Mouse (Mus musculus) lung, adult 2 months (tissue): ENCODE measurements around the gene Gprc5d. TPM values are rescaled to one million over a fixed set of nuclear protein-coding genes. Genes with fewer than 3 reads are reported as not detected.

Source experiments
- DNase-seq: peaks from one replicate; pipeline ENCODE4 v3.0.0; 2022
- H3K4me1 ChIP-seq: fragments of 200-500 bp; 2 replicates; pipeline ENCODE4 v1.6.1; 2011; ENCODE audit warnings: low read length; ENCODE audit not compliant: control insufficient read depth, insufficient read depth
- H3K4me3 ChIP-seq: fragments of 200-500 bp; replicated peaks from 2 replicates; pipeline ENCODE3; 2011; ENCODE audit warnings: low read depth, mild to moderate bottlenecking, control low read depth, low read length; ENCODE audit errors: extremely low read depth
- CTCF ChIP-seq: fragments of 200-500 bp; IDR thresholded peaks from 2 replicates; pipeline ENCODE4 v1.5.1; 2011; ENCODE audit warnings: mild to moderate bottlenecking, low read length, control low read depth; ENCODE audit not compliant: insufficient read depth
- POLR2A ChIP-seq: fragments of 200-500 bp; IDR thresholded peaks from 2 replicates; pipeline ENCODE4 v1.6.1; 2011; ENCODE audit warnings: low read depth, mild to moderate bottlenecking, control low read depth, low read length, borderline replicate concordance; ENCODE audit errors: extremely low read depth
- WGBS: fragments of 180-500 bp; shearing (Covaris S2); methylation state at CpG from one replicate; pipeline ENCODE4 v1.1.7; 2018; 5-methylcytosine and 5-hydroxymethylcytosine counted together
- polyA plus RNA-seq: library from polyadenylated mRNA; depleted of rRNA; stranded (reverse); fragments of >200 nt; gene quantifications from 2 replicates; pipeline ENCODE4 v1.2.3, GENCODE M21; 2012

Gprc5d gene
- polyA plus RNA-seq, 1 experiment: 0.17 TPM

DNA sequence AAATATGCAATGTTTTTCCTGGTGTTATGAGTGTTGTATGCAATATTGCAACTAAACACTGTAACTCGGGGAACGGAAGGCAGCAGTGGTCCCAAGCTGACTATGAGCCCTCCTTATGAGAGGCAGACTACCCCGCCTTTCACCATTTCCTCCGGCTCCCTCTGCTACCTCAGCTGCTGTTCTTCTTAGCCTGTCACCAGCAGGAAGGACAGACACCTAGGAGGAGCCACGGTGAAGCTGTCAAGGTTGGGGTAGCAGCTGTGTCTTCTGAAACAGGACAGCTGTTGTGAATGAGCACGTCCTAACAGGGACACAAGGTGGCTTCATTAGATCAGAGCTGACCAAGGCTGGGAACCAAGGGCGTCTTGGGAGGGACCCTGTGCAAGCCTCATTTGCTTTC, 20.1 kb upstream of the Gprc5d start:
- no peak overlapping the region for H3K4me3 ChIP-seq
- H3K4me1 ChIP-seq: no peaks in the 10 kb centered on the region
- WGBS: 57% methylated on average over 7 of the region's 7 CpGs
- TF ChIP-seq POLR2A (no peak), CTCF (no peak)
- DNase-seq: no peak

GRCm38 (mm10) chr6:135137736-135138135, 19.7 kb upstream of the Gprc5d start:
- no peak overlapping the region for H3K4me3 ChIP-seq
- H3K4me1 ChIP-seq: no peaks in the 10 kb centered on the region
- TF ChIP-seq POLR2A (no peak), CTCF (no peak)
- 60% methylated on average over 9 of the region's 9 CpGs for WGBS
- DNase-seq: no peak

- TF ChIP-seq CTCF (no peak), POLR2A (no peak)
- Histone ChIP-seq H3K4me1 (no peaks in the 10 kb centered on the region), H3K4me3 (no peak overlapping the region)
- no peak for DNase-seq
- 34% methylated on average over 11 of the region's 11 CpGs for WGBS
Observed at GRCm38 (mm10) chr6:135136439-135137161, 18.5 kb upstream of the Gprc5d start.

- H3K4me1 ChIP-seq: no peaks in the 10 kb centered on the region
- 66% methylated on average over 4 of the region's 4 CpGs for WGBS
- no peak for DNase-seq
- H3K4me3 ChIP-seq: no peak overlapping the region
- no peak for TF ChIP-seq CTCF
- TF ChIP-seq POLR2A: no peak
Observed at GRCm38 (mm10) chr6:135135735-135136134, 17.7 kb upstream of the Gprc5d start.

- 88% methylated on average over 9 of the region's 9 CpGs for WGBS
- no peak for TF ChIP-seq POLR2A
- no peak for TF ChIP-seq CTCF
- H3K4me1 ChIP-seq: no peaks in the 10 kb centered on the region
- H3K4me3 ChIP-seq: no peak overlapping the region
- DNase-seq: no peak
Observed at GRCm38 (mm10) chr6:135133486-135133885, 15.4 kb upstream of the Gprc5d start.

GRCm38 (mm10) chr6:135133086-135133485, 15.0 kb upstream of the Gprc5d start:
- Histone ChIP-seq H3K4me3 (no peak overlapping the region), H3K4me1 (no peaks in the 10 kb centered on the region)
- TF ChIP-seq POLR2A (no peak), CTCF (no peak)
- WGBS: 83% methylated on average over 7 of the region's 7 CpGs
- DNase-seq: no peak

DNA sequence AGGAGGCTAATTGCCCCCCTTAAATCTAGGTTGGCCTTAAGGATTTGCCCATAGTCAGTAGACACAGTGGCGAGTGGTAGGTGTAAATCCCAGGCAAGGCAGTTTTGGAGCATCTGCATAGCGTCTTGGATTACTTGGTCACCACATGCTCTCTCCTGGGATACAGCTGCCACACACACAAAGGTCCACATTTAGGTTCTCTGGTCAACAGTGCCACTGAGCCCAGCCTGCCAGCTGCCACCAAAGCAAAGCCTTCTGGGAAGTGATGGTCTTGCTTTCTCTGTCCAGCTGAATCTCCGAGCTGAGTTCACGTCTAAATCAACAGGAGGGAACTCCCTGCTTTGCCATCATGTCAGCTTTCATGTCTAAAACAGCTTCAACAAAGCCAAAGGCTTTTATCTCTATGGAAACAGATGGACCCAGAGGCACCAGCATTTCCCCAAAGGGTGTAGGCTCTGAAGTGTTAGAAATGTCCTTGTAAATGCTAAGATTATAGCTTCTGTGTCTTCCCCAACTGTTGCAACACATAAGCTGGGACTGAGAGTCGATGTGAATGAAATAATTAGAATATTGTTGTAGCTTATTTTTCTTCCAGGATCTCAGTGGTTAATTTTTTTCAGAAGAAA, 6.8 kb upstream of the Gprc5d start:
- Histone ChIP-seq H3K4me3 (no peak overlapping the region), H3K4me1 (no peaks in the 10 kb centered on the region)
- no peak for DNase-seq
- 60% methylated on average over 5 of the region's 5 CpGs for WGBS
- TF ChIP-seq POLR2A (no peak), CTCF (no peak)

- DNase-seq: no peak
- WGBS: 87% methylated on average over 8 of the region's 8 CpGs
- H3K4me3 ChIP-seq: no peak overlapping the region
- TF ChIP-seq CTCF (no peak), POLR2A (no peak)
- no peaks in the 10 kb centered on the region for H3K4me1 ChIP-seq
Observed at GRCm38 (mm10) chr6:135116479-135116878, 1.6 kb downstream of the Gprc5d start.

DNA sequence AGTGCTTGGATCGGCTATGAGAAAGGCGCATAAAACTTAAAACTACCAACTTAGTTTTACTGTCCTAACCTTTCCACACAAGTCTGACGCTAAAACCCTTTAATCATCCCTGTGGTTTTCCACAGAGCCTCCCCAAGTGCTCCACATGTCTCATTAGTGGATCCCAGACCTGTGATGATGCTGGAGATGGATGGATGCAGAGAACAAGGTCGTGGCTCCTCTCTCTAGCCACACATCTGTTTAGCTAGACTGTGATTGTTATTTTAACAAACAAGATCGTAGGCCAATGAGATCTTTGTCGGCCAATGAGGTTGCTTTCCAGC, 5.0 kb downstream of the Gprc5d start:
- Histone ChIP-seq H3K4me1 (no peaks in the 10 kb centered on the region), H3K4me3 (no peak overlapping the region)
- WGBS: 35% methylated on average over 6 of the region's 6 CpGs
- no peak for DNase-seq
- TF ChIP-seq POLR2A: no peak
- no peak for TF ChIP-seq CTCF

DNA sequence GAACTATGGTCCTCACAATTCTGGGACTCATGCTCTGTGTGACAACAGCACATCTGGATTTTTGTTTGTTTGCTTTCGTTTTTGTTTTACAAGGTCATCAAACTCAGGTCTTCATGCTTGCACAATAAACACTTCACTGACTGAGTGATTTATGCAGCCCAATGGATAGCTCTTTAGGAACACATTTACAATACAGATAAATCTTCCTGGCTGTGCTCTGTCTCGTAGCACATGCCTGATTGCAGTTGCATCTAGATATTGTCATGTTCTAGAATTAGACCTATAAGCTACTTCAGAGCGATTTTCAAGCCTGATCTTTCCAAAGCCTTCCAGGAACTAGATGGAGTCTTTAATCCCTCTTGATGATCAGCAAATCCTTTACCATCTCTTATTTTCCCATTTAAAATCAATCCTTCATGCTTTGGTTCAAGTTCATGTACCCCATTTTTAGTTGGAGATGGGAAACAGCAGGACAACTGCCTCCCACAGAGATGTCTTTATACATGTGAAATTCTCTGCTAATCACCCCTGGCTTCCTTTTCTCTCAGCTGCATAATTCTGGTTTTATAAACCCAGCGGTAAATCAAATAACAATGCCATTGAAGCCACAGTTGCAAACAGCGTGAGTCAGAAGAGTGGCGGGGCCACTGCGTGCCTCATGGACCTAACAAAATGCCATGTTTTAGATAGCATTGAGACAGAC, 5.5 kb downstream of the Gprc5d start:
- TF ChIP-seq POLR2A (no peak), CTCF (no peak)
- no peaks in the 10 kb centered on the region for H3K4me1 ChIP-seq
- no peak for DNase-seq
- no peak overlapping the region for H3K4me3 ChIP-seq
- 37% methylated on average over 7 of the region's 7 CpGs for WGBS
